Mouse (Mus musculus): ENCODE results near the gene Rapgef2. TPM values are rescaled to one million over a fixed set of nuclear protein-coding genes. Genes with fewer than 3 reads are reported as not detected.
"Not testable (repeated sequence)": the region's sequence is repeated elsewhere in the genome, so short reads cannot be mapped to it uniquely, and the experiment has no call there.

Gene Rapgef2
- polyA plus RNA-seq, 1 experiment from 2014 or later = 7.5 TPM

GRCm38 (mm10) chr3:79233478-79234415 lies 52.6 kb downstream of the Rapgef2 start:
- DNase-seq (ENCODE audit: low spot score) (no peak), ATAC-seq (ENCODE audit: insufficient read depth, low FRiP score, low TSS enrichment) (no peak)
- WGBS = 93% methylated on average over 13 of the region's 13 CpGs
- Histone ChIP-seq H3K9me3 (ENCODE audit: control insufficient read depth, low read length) (no peaks in the 10 kb centered on the region), H3K9ac (ENCODE audit: low read length) (no peak overlapping the region), H3K4me1 (ENCODE audit: control insufficient read depth, insufficient read depth, low read length) (no peaks in the 10 kb centered on the region), H3K36me3 (ENCODE audit: control insufficient read depth, insufficient read depth, low read length) (no peaks in the 10 kb centered on the region), H3K27me3 (ENCODE audit: control insufficient read depth, insufficient read depth, low read length) (no peaks in the 10 kb centered on the region), H3K27ac (ENCODE audit: low read depth, low read length) (no peak overlapping the region), H3K4me3 (ENCODE audit: low read depth, low read length) (no peak overlapping the region), H3K4me2 (ENCODE audit: low read depth) (no peak overlapping the region)

- no peaks in the 10 kb centered on the region for H3K4me1 ChIP-seq (ENCODE audit: control insufficient read depth, insufficient read depth, low read length)
- no peak for ATAC-seq (ENCODE audit: insufficient read depth, low FRiP score, low TSS enrichment)
- WGBS = 97% methylated on average over 4 of the region's 4 CpGs
Observed at GRCm38 (mm10) chr3:79230718-79231117, 55.6 kb downstream of the Rapgef2 start.

GRCm38 (mm10) chr3:79229546-79229945 lies 56.8 kb downstream of the Rapgef2 start:
- H3K4me2 ChIP-seq (ENCODE audit: low read depth) = no peak overlapping the region
- no peaks in the 10 kb centered on the region for H3K27me3 ChIP-seq (ENCODE audit: control insufficient read depth, insufficient read depth, low read length)
- H3K4me3 ChIP-seq (ENCODE audit: low read depth, low read length) = no peak overlapping the region
- no peaks in the 10 kb centered on the region for H3K9me3 ChIP-seq (ENCODE audit: control insufficient read depth, low read length)
- H3K27ac ChIP-seq (ENCODE audit: low read depth, low read length) = no peak overlapping the region
- DNase-seq (ENCODE audit: low spot score) (no peak), ATAC-seq (ENCODE audit: insufficient read depth, low FRiP score, low TSS enrichment) (no peak)
- no peaks in the 10 kb centered on the region for H3K36me3 ChIP-seq (ENCODE audit: control insufficient read depth, insufficient read depth, low read length)
- no peaks in the 10 kb centered on the region for H3K4me1 ChIP-seq (ENCODE audit: control insufficient read depth, insufficient read depth, low read length)
- no peak overlapping the region for H3K9ac ChIP-seq (ENCODE audit: low read length)
- 82% methylated on average over 6 of the region's 6 CpGs for WGBS

More at GRCm38 (mm10) chr3:79230718-79231117, 55.6 kb downstream of the Rapgef2 start:
- Histone ChIP-seq H3K9ac (ENCODE audit: low read length) (no peak overlapping the region), H3K27me3 (ENCODE audit: control insufficient read depth, insufficient read depth, low read length) (no peaks in the 10 kb centered on the region), H3K27ac (ENCODE audit: low read depth, low read length) (no peak overlapping the region), H3K4me2 (ENCODE audit: low read depth) (no peak overlapping the region), H3K9me3 (ENCODE audit: control insufficient read depth, low read length) (no peaks in the 10 kb centered on the region), H3K36me3 (ENCODE audit: control insufficient read depth, insufficient read depth, low read length) (no peaks in the 10 kb centered on the region), H3K4me3 (ENCODE audit: low read depth, low read length) (no peak overlapping the region)
- no peak for DNase-seq (ENCODE audit: low spot score)

GRCm38 (mm10) chr3:79228304-79228703 lies 58.0 kb downstream of the Rapgef2 start:
- ATAC-seq (ENCODE audit: insufficient read depth, low FRiP score, low TSS enrichment) = no peak

GRCm38 (mm10) chr3:79227356-79228088 lies 58.8 kb downstream of the Rapgef2 start:
- no peaks in the 10 kb centered on the region; the same call in 1 of the 2 replicates for H3K4me1 ChIP-seq (ENCODE audit: control insufficient read depth, insufficient read depth, low read length)
- no peak overlapping the region for H3K4me2 ChIP-seq (ENCODE audit: low read depth)
- no peaks in the 10 kb centered on the region for H3K27me3 ChIP-seq (ENCODE audit: control insufficient read depth, insufficient read depth, low read length)
- ATAC-seq (ENCODE audit: insufficient read depth, low FRiP score, low TSS enrichment) (no peak), DNase-seq (ENCODE audit: low spot score) (no peak)
- no peak overlapping the region for H3K9ac ChIP-seq (ENCODE audit: low read length)
- no peaks in the 10 kb centered on the region for H3K9me3 ChIP-seq (ENCODE audit: control insufficient read depth, low read length)
- 90% methylated on average over 17 of the region's 17 CpGs for WGBS
- H3K36me3 ChIP-seq (ENCODE audit: control insufficient read depth, insufficient read depth, low read length) = no peaks in the 10 kb centered on the region
- H3K27ac ChIP-seq (ENCODE audit: low read depth, low read length) = no peak overlapping the region
- H3K4me3 ChIP-seq (ENCODE audit: low read depth, low read length) = no peak overlapping the region

More at GRCm38 (mm10) chr3:79228304-79228703, 58.0 kb downstream of the Rapgef2 start:
- no peak overlapping the region for H3K4me3 ChIP-seq (ENCODE audit: low read depth, low read length)
- DNase-seq (ENCODE audit: low spot score) = no peak
- no peaks in the 10 kb centered on the region; the same call in 1 of the 2 replicates for H3K4me1 ChIP-seq (ENCODE audit: control insufficient read depth, insufficient read depth, low read length)
- H3K4me2 ChIP-seq (ENCODE audit: low read depth) = no peak overlapping the region
- H3K36me3 ChIP-seq (ENCODE audit: control insufficient read depth, insufficient read depth, low read length) = no peaks in the 10 kb centered on the region
- H3K9me3 ChIP-seq (ENCODE audit: control insufficient read depth, low read length) = no peaks in the 10 kb centered on the region
- no peak overlapping the region for H3K27ac ChIP-seq (ENCODE audit: low read depth, low read length)
- no peak overlapping the region for H3K9ac ChIP-seq (ENCODE audit: low read length)
- H3K27me3 ChIP-seq (ENCODE audit: control insufficient read depth, insufficient read depth, low read length) = no peaks in the 10 kb centered on the region

- DNase-seq (ENCODE audit: low spot score); H3K4me3 ChIP-seq (ENCODE audit: low read depth, low read length); H3K27ac ChIP-seq (ENCODE audit: low read depth, low read length); H3K4me1 ChIP-seq (ENCODE audit: control insufficient read depth, insufficient read depth, low read length); H3K36me3 ChIP-seq (ENCODE audit: control insufficient read depth, insufficient read depth, low read length); H3K4me2 ChIP-seq (ENCODE audit: low read depth); H3K27me3 ChIP-seq (ENCODE audit: control insufficient read depth, insufficient read depth, low read length); ATAC-seq (ENCODE audit: insufficient read depth, low FRiP score, low TSS enrichment); H3K9ac ChIP-seq (ENCODE audit: low read length); H3K9me3 ChIP-seq (ENCODE audit: control insufficient read depth, low read length): not testable (repeated sequence)
- WGBS = 100% methylated on average over 1 of the region's 1 CpGs
Observed at GRCm38 (mm10) chr3:79226807-79227206, 59.5 kb downstream of the Rapgef2 start.

GRCm38 (mm10) chr3:79225888-79226287 lies 60.4 kb downstream of the Rapgef2 start:
- Histone ChIP-seq H3K36me3 (ENCODE audit: control insufficient read depth, insufficient read depth, low read length) (no peaks in the 10 kb centered on the region), H3K4me2 (ENCODE audit: low read depth) (no peak overlapping the region), H3K4me1 (ENCODE audit: control insufficient read depth, insufficient read depth, low read length) (no peaks in the 10 kb centered on the region; the same call in 1 of the 2 replicates), H3K4me3 (ENCODE audit: low read depth, low read length) (no peak overlapping the region), H3K27ac (ENCODE audit: low read depth, low read length) (no peak overlapping the region), H3K9me3 (ENCODE audit: control insufficient read depth, low read length) (no peaks in the 10 kb centered on the region), H3K27me3 (ENCODE audit: control insufficient read depth, insufficient read depth, low read length) (no peaks in the 10 kb centered on the region), H3K9ac (ENCODE audit: low read length) (no peak overlapping the region)
- DNase-seq (ENCODE audit: low spot score) (no peak), ATAC-seq (ENCODE audit: insufficient read depth, low FRiP score, low TSS enrichment) (no peak)
- WGBS = 78% methylated on average over 6 of the region's 6 CpGs

GRCm38 (mm10) chr3:79224352-79224751 lies 62.0 kb downstream of the Rapgef2 start:
- no peak overlapping the region for H3K27ac ChIP-seq (ENCODE audit: low read depth, low read length)
- WGBS = 82% methylated on average over 7 of the region's 7 CpGs
- ATAC-seq (ENCODE audit: insufficient read depth, low FRiP score, low TSS enrichment) (no peak), DNase-seq (ENCODE audit: low spot score) (no peak)
- H3K4me1 ChIP-seq (ENCODE audit: control insufficient read depth, insufficient read depth, low read length) = peaks cover 2% of the 10 kb centered on the region
- no peaks in the 10 kb centered on the region for H3K36me3 ChIP-seq (ENCODE audit: control insufficient read depth, insufficient read depth, low read length)
- H3K9me3 ChIP-seq (ENCODE audit: control insufficient read depth, low read length) = no peaks in the 10 kb centered on the region
- no peaks in the 10 kb centered on the region for H3K27me3 ChIP-seq (ENCODE audit: control insufficient read depth, insufficient read depth, low read length)
- H3K4me2 ChIP-seq (ENCODE audit: low read depth) = no peak overlapping the region
- H3K4me3 ChIP-seq (ENCODE audit: low read depth, low read length) = no peak overlapping the region
- H3K9ac ChIP-seq (ENCODE audit: low read length) = no peak overlapping the region

Measured in neural tube, embryonic 11.5 days (tissue).